Mouse (Mus musculus): ENCODE results near the gene Pttg1ip.

- no peak for TF ChIP-seq CTCF (IDR thresholded peaks at IDR 0.05; ENCODE audit: control insufficient read depth, insufficient read depth, insufficient replicate concordance, low read depth, low read length)
- TF ChIP-seq POLR2A (IDR thresholded peaks at IDR 0.05; ENCODE audit: control insufficient read depth, low read depth, low read length), result no peak
Observed at GRCm38 (mm10) chr10:77541864-77542666, 39.5 kb upstream of the Pttg1ip start.

All from testis, adult 2 months (tissue).